Mouse (Mus musculus): ENCODE results near the gene Olfr149. TPM values are rescaled to one million over a fixed set of nuclear protein-coding genes. Genes with fewer than 3 reads are reported as not detected.
"Not testable (repeated sequence)": the region's sequence is repeated elsewhere in the genome, so short reads cannot be mapped to it uniquely, and the experiment has no call there.

Olfr149 gene
- not detected in 2 replicates for polyA plus RNA-seq (2015; fragmentation: Nextera tagmentation; extraction: Ambion mirVana)

DNA sequence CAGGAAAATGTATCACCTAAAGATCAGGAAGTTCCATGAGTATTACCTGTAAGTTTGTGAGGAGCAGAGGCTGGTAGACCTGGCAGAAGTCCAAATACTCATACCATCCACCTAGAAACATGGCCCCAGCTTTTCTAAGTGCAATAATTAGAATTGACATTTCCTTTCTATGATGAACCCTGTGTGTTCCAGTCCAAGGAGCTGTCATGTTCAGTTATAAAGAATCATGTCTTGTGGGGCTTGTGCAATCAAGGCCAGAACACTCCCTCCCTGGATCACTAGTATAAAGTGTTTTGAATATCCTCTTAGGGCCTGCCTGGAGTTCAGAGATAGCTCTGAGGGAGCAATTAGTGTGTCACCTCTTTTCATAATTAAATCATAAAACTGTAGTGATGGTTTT lies at the start of gene Olfr149:
TSS of gene Olfr149 (minus strand) at position 101 of the 400 bp plus-strand sequence.
- Histone ChIP-seq H3K4me2 (ENCODE audit: low read depth, low read length) (no peak within 1 kb of the TSS), H3K36me3 (ENCODE audit: control insufficient read depth, insufficient read depth, low read length) (no peaks in the 10 kb centered on the region), H3K9me3 (ENCODE audit: control insufficient read depth, low read length) (no peaks in the 10 kb centered on the region), H3K4me3 (ENCODE audit: low read length) (no peak within 1 kb of the TSS), H3K4me1 (replicated peaks; ENCODE audit: control insufficient read depth, insufficient read depth, low read length) (no peaks in the 10 kb centered on the region), H3K27me3 (ENCODE audit: control insufficient read depth, insufficient read depth, low read depth, low read length) (no peaks in the 10 kb centered on the region), H3K27ac (ENCODE audit: low read length) (no peak within 1 kb of the TSS), H3K9ac (ENCODE audit: low read length) (no peak within 1 kb of the TSS)
- ATAC-seq (ENCODE audit: low read depth): no peak

DNA sequence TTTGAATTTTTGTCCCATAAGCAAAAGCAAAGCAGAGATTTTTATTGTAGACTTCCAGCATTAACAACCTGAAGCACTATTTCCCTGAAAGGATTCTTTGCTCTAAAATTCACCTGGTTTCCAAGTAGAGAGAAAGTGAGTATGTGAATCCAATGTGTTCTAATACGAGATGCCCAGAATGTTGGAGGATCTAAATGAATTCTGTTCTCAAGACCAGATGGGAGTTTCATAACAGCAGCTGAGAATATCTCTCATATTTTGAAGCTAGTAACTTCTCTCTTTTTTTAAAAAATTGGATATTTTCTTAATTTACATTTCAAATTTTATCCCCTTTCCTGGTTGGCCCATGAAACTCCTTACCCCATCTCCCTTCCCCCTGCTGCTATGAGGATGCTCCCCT lies 39.5 kb upstream of the Olfr149 start:
- no peak for ATAC-seq (ENCODE audit: low read depth)
- Histone ChIP-seq H3K9ac (ENCODE audit: low read length) (no peak overlapping the region), H3K36me3 (ENCODE audit: control insufficient read depth, insufficient read depth, low read length) (no peaks in the 10 kb centered on the region), H3K4me1 (replicated peaks; ENCODE audit: control insufficient read depth, insufficient read depth, low read length) (no peaks in the 10 kb centered on the region), H3K4me3 (ENCODE audit: low read length) (no peak overlapping the region), H3K4me2 (ENCODE audit: low read depth, low read length) (no peak overlapping the region), H3K9me3 (ENCODE audit: control insufficient read depth, low read length) (no peaks in the 10 kb centered on the region), H3K27me3 (ENCODE audit: control insufficient read depth, insufficient read depth, low read depth, low read length) (no peaks in the 10 kb centered on the region), H3K27ac (ENCODE audit: low read length) (no peak overlapping the region)
- 71% methylated on average over 1 of the region's 1 CpGs for WGBS

- Histone ChIP-seq H3K4me2 (ENCODE audit: low read depth, low read length) (no peak within 1 kb of the TSS), H3K9ac (ENCODE audit: low read length) (no peak within 1 kb of the TSS), H3K27me3 (ENCODE audit: control insufficient read depth, insufficient read depth, low read depth, low read length) (no peaks in the 10 kb centered on the region), H3K9me3 (ENCODE audit: control insufficient read depth, low read length) (no peaks in the 10 kb centered on the region), H3K27ac (ENCODE audit: low read length) (no peak within 1 kb of the TSS), H3K4me3 (ENCODE audit: low read length) (no peak within 1 kb of the TSS), H3K4me1 (replicated peaks; ENCODE audit: control insufficient read depth, insufficient read depth, low read length) (no peaks in the 10 kb centered on the region), H3K36me3 (ENCODE audit: control insufficient read depth, insufficient read depth, low read length) (no peaks in the 10 kb centered on the region)
- ATAC-seq (ENCODE audit: low read depth): no peak
Observed at GRCm38 (mm10) chr9:39745949-39746348, 39.0 kb upstream of the Olfr149 start, which contains the start of gene Olfr967. Gene Olfr967, plus strand, starts transcription at chr9:39746249.

GRCm38 (mm10) chr9:39740741-39741140 lies 33.8 kb upstream of the Olfr149 start:
- no peaks in the 10 kb centered on the region for H3K9me3 ChIP-seq (ENCODE audit: control insufficient read depth, low read length)
- no peak overlapping the region for H3K27ac ChIP-seq (ENCODE audit: low read length)
- H3K27me3 ChIP-seq (ENCODE audit: control insufficient read depth, insufficient read depth, low read depth, low read length): no peaks in the 10 kb centered on the region
- no peak for ATAC-seq (ENCODE audit: low read depth)
- no peaks in the 10 kb centered on the region for H3K36me3 ChIP-seq (ENCODE audit: control insufficient read depth, insufficient read depth, low read length)
- 73% methylated on average over 1 of the region's 1 CpGs for WGBS
- no peaks in the 10 kb centered on the region for H3K4me1 ChIP-seq (replicated peaks; ENCODE audit: control insufficient read depth, insufficient read depth, low read length)
- no peak overlapping the region for H3K4me2 ChIP-seq (ENCODE audit: low read depth, low read length)
- H3K9ac ChIP-seq (ENCODE audit: low read length): no peak overlapping the region
- H3K4me3 ChIP-seq (ENCODE audit: low read length): no peak overlapping the region

- Histone ChIP-seq H3K9me3 (ENCODE audit: control insufficient read depth, low read length) (no peaks in the 10 kb centered on the region), H3K36me3 (ENCODE audit: control insufficient read depth, insufficient read depth, low read length) (no peaks in the 10 kb centered on the region), H3K27me3 (ENCODE audit: control insufficient read depth, insufficient read depth, low read depth, low read length) (no peaks in the 10 kb centered on the region), H3K4me2 (ENCODE audit: low read depth, low read length) (no peak within 1 kb of the TSS), H3K4me1 (replicated peaks; ENCODE audit: control insufficient read depth, insufficient read depth, low read length) (no peaks in the 10 kb centered on the region), H3K4me3 (ENCODE audit: low read length) (no peak within 1 kb of the TSS), H3K27ac (ENCODE audit: low read length) (no peak within 1 kb of the TSS), H3K9ac (ENCODE audit: low read length) (no peak within 1 kb of the TSS)
- no peak for ATAC-seq (ENCODE audit: low read depth)
Observed at GRCm38 (mm10) chr9:39730678-39731077, 23.8 kb upstream of the Olfr149 start, which contains the start of gene Olfr150. Gene Olfr150, plus strand, starts transcription at chr9:39730978.

DNA sequence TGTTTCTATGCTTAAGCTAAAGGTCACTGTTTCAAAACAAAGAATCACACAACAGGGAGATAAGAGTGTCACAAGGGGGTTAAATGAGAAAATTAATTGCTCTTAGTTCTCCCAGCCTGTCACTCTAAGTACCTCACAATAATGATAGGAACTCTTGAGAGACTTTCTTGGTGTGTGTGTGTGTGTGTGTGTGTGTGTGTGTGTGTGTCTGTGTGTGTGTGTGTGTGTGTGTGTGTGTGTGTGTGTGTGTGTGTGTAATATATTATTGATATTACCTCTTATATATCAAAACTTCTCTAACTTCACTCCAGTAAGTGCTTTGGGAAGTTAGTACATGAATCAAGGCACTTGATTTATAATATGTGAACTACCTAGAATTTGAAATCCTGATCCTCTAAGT lies 4.1 kb upstream of the Olfr149 start, which contains the start of gene Olfr965:
TSS of gene Olfr965 (plus strand) at position 301 of the 400 bp plus-strand sequence.
- no peak for ATAC-seq (ENCODE audit: low read depth)
- Histone ChIP-seq H3K27ac (ENCODE audit: low read length) (no peak within 1 kb of the TSS), H3K27me3 (ENCODE audit: control insufficient read depth, insufficient read depth, low read depth, low read length) (no peaks in the 10 kb centered on the region), H3K4me1 (replicated peaks; ENCODE audit: control insufficient read depth, insufficient read depth, low read length) (no peaks in the 10 kb centered on the region), H3K4me2 (ENCODE audit: low read depth, low read length) (no peak within 1 kb of the TSS), H3K9me3 (ENCODE audit: control insufficient read depth, low read length) (no peaks in the 10 kb centered on the region), H3K36me3 (ENCODE audit: control insufficient read depth, insufficient read depth, low read length) (no peaks in the 10 kb centered on the region), H3K9ac (ENCODE audit: low read length) (no peak within 1 kb of the TSS), H3K4me3 (ENCODE audit: low read length) (no peak within 1 kb of the TSS)

- no peak overlapping the region for H3K4me3 ChIP-seq (ENCODE audit: low read length)
- no peaks in the 10 kb centered on the region for H3K4me1 ChIP-seq (replicated peaks; ENCODE audit: control insufficient read depth, insufficient read depth, low read length)
- 36% methylated on average over 3 of the region's 3 CpGs for WGBS
- no peak overlapping the region for H3K27ac ChIP-seq (ENCODE audit: low read length)
- no peaks in the 10 kb centered on the region for H3K9me3 ChIP-seq (ENCODE audit: control insufficient read depth, low read length)
- peak; percentile 38; the same call in 1 of the 2 replicates for ATAC-seq (ENCODE audit: low read depth)
- H3K9ac ChIP-seq (ENCODE audit: low read length): no peak overlapping the region
- H3K4me2 ChIP-seq (ENCODE audit: low read depth, low read length): no peak overlapping the region
- H3K27me3 ChIP-seq (ENCODE audit: control insufficient read depth, insufficient read depth, low read depth, low read length): no peaks in the 10 kb centered on the region
- no peaks in the 10 kb centered on the region for H3K36me3 ChIP-seq (ENCODE audit: control insufficient read depth, insufficient read depth, low read length)
Observed at GRCm38 (mm10) chr9:39708958-39709357, 2.0 kb upstream of the Olfr149 start.

- H3K4me1 ChIP-seq (replicated peaks; ENCODE audit: control insufficient read depth, insufficient read depth, low read length); H3K9me3 ChIP-seq (ENCODE audit: control insufficient read depth, low read length); H3K27me3 ChIP-seq (ENCODE audit: control insufficient read depth, insufficient read depth, low read depth, low read length); H3K36me3 ChIP-seq (ENCODE audit: control insufficient read depth, insufficient read depth, low read length); ATAC-seq (ENCODE audit: low read depth); H3K9ac ChIP-seq (ENCODE audit: low read length); H3K27ac ChIP-seq (ENCODE audit: low read length); H3K4me3 ChIP-seq (ENCODE audit: low read length); H3K4me2 ChIP-seq (ENCODE audit: low read depth, low read length): not testable (repeated sequence)
- 86% methylated on average over 6 of the region's 8 CpGs for WGBS
Observed at GRCm38 (mm10) chr9:39701123-39701522, 5.8 kb downstream of the Olfr149 start.

DNA sequence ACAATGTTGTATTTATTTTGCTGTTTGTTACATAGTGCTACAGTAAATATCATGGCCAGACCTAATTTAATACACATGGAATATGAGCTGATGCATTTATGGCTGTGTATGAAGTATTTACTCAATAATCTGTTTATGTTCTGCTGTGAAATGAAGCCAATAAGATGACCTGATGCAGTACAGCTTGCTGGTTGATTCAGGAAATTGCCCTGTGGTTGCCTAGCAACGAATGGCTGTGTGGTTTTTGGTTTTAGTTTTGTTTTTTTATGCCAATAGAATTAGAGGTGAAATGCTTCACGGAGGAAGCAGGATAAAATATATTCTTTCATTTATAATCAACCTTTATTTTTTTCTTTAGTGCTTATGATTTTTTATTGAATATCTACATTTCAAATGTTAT lies 27.6 kb downstream of the Olfr149 start:
- Histone ChIP-seq H3K9me3 (ENCODE audit: control insufficient read depth, low read length) (no peaks in the 10 kb centered on the region), H3K4me2 (ENCODE audit: low read depth, low read length) (no peak overlapping the region), H3K27me3 (ENCODE audit: control insufficient read depth, insufficient read depth, low read depth, low read length) (no peaks in the 10 kb centered on the region), H3K9ac (ENCODE audit: low read length) (no peak overlapping the region), H3K4me1 (replicated peaks; ENCODE audit: control insufficient read depth, insufficient read depth, low read length) (no peaks in the 10 kb centered on the region), H3K36me3 (ENCODE audit: control insufficient read depth, insufficient read depth, low read length) (no peaks in the 10 kb centered on the region), H3K4me3 (ENCODE audit: low read length) (no peak overlapping the region), H3K27ac (ENCODE audit: low read length) (no peak overlapping the region)
- 56% methylated on average over 2 of the region's 2 CpGs for WGBS
- no peak for ATAC-seq (ENCODE audit: low read depth)

GRCm38 (mm10) chr9:39678557-39678956 lies 28.4 kb downstream of the Olfr149 start:
- no peak for ATAC-seq (ENCODE audit: low read depth)
- Histone ChIP-seq H3K4me1 (replicated peaks; ENCODE audit: control insufficient read depth, insufficient read depth, low read length) (no peaks in the 10 kb centered on the region), H3K9me3 (ENCODE audit: control insufficient read depth, low read length) (no peaks in the 10 kb centered on the region), H3K4me2 (ENCODE audit: low read depth, low read length) (no peak overlapping the region), H3K36me3 (ENCODE audit: control insufficient read depth, insufficient read depth, low read length) (no peaks in the 10 kb centered on the region), H3K27me3 (ENCODE audit: control insufficient read depth, insufficient read depth, low read depth, low read length) (no peaks in the 10 kb centered on the region), H3K9ac (ENCODE audit: low read length) (no peak overlapping the region), H3K27ac (ENCODE audit: low read length) (no peak overlapping the region), H3K4me3 (ENCODE audit: low read length) (no peak overlapping the region)
- WGBS: 93% methylated on average over 2 of the region's 2 CpGs

Data from lung, embryonic 16.5 days (tissue).